Mouse (Mus musculus) brain, embryonic 14.5 days (tissue): ENCODE measurements around the gene Ano10. TPM values are rescaled to one million over a fixed set of nuclear protein-coding genes. Genes with fewer than 3 reads are reported as not detected.

Experiments used
- DNase-seq: peaks from one replicate; pipeline ENCODE4 v3.0.0-alpha.2; 2011; ENCODE audit warnings: low read depth
- CTCF ChIP-seq: fragments of 200-500 bp; IDR thresholded peaks from 2 replicates; pipeline ENCODE4 v1.5.1; 2012; ENCODE audit warnings: inconsistent platforms, mild to moderate bottlenecking, moderate library complexity, borderline replicate concordance; ENCODE audit not compliant: insufficient read depth, insufficient read length; ENCODE audit errors: extremely low read depth
- POLR2A ChIP-seq: fragments of 200-500 bp; IDR thresholded peaks from 2 replicates; pipeline ENCODE4 v1.6.1; 2012; ENCODE audit warnings: mild to moderate bottlenecking, inconsistent platforms, borderline replicate concordance; ENCODE audit not compliant: poor library complexity, insufficient read depth, insufficient read length, severe bottlenecking; ENCODE audit errors: extremely low read depth
- polyA plus RNA-seq: library from polyadenylated mRNA; depleted of rRNA; stranded (reverse); fragments of >200 nt; gene quantifications from 2 replicates; pipeline ENCODE4 v1.2.3, GENCODE M21; 2012

Ano10 gene
- polyA plus RNA-seq, 1 experiment, result 41.6 TPM

- no peak for DNase-seq
- no peak for TF ChIP-seq POLR2A
- TF ChIP-seq CTCF, result no peak
Observed at GRCm38 (mm10) chr9:122242856-122243255, 51.4 kb downstream of the Ano10 start.

GRCm38 (mm10) chr9:122241812-122242400 lies 52.3 kb downstream of the Ano10 start:
- peak; percentile 65 for DNase-seq
- TF ChIP-seq POLR2A (no peak), CTCF (no peak)

- TF ChIP-seq CTCF (no peak), POLR2A (no peak)
- peak; percentile 59 for DNase-seq
Observed at GRCm38 (mm10) chr9:122240629-122241199, 53.5 kb downstream of the Ano10 start.

- no peak for DNase-seq
- no peak for TF ChIP-seq CTCF
- TF ChIP-seq POLR2A, result no peak
Observed at GRCm38 (mm10) chr9:122234741-122235140, 59.5 kb downstream of the Ano10 start.

DNA sequence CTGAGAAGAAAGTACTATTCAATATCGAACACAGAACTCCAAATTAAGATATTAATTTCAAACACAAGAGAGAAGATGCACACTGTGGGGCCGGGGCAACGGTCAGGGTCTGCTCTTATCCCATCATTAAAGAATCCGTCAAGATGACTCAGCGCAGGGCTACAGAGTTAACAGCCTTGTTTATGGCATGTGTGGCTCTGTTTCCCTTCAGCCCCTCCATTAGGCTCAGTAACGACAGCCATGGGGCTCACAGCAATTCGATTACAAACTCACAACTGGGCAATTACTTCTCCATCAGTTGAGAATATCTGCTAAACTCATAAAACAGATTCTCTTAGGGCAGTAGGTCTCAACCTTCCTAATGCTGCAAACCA lies 60.3 kb downstream of the Ano10 start:
- TF ChIP-seq POLR2A (no peak), CTCF (no peak)
- DNase-seq, result no peak

- TF ChIP-seq CTCF, result no peak
- TF ChIP-seq POLR2A, result no peak
- no peak for DNase-seq
Observed at GRCm38 (mm10) chr9:122233316-122233971, 60.8 kb downstream of the Ano10 start.

GRCm38 (mm10) chr9:122232912-122233311 lies 61.3 kb downstream of the Ano10 start:
- no peak for TF ChIP-seq CTCF
- no peak for TF ChIP-seq POLR2A
- DNase-seq, result no peak

DNA sequence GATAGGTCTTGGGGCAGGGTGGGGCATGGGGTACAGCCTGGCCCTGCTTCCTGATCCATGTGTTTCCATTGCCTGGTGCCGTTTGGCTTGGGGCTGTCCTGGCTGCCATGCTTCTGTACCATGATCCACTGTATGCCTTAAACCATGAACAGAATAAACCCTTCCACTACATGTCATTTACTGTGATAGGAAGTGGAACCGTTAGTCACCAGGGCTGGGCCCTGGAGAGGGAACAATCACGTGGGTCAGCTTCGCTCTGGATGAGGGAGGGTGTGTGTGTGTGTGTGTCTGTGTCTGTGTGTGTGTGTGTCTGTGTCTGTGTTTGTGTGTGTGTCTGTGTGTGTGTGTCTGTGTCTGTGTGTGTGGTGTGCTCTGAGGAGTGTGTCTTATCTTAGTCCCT lies 63.5 kb downstream of the Ano10 start:
- TF ChIP-seq POLR2A, result no peak
- no peak for DNase-seq

GRCm38 (mm10) chr9:122226419-122226818 lies 67.8 kb downstream of the Ano10 start:
- no peak for DNase-seq
- no peak for TF ChIP-seq CTCF

DNA sequence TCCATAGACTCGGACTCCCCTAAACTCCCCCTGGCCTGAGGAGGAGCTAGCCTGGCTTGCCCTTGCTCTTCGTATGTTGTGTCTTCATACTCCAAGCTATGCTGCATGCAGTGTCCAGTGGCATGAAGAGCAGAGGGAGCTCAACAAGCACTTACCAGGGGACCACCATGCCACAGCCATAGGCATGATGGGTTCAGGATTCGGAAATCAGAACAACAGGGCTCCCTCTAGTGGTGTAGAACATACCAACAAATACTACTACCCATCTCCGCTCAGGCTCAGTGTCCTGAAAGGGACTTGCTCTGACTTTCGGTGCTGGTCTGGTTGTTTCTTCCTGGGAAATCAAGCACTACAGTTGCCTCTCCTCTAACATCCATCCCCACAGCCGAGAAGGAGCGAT lies 68.9 kb downstream of the Ano10 start:
- peak; percentile 80 for DNase-seq

DNA sequence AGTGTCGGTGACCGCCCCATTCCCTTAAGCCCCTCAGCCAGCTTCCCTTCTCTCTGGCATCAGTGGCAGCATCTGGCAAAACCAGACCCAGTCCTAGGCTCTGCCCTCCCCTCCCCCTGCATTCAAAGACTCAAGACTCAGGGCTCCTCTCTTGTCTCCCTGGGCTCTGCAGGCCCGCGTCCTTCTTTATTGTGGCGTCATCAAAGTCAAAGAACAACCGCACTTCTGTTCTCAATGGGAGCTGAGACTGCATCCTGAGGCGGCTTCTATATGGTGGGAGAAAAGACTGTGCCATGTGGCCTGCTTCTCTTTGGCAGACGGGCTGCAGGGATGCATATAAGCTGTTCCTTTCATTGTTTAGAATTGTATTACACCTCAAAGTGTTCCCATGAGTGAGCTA lies 71.2 kb downstream of the Ano10 start:
- DNase-seq, result peak; percentile 76

More for the DNA sequence above, 68.9 kb downstream of the Ano10 start:
- TF ChIP-seq CTCF (peak; percentile 70; the same call in 1 of the 2 replicates), POLR2A (no peak)

DNA sequence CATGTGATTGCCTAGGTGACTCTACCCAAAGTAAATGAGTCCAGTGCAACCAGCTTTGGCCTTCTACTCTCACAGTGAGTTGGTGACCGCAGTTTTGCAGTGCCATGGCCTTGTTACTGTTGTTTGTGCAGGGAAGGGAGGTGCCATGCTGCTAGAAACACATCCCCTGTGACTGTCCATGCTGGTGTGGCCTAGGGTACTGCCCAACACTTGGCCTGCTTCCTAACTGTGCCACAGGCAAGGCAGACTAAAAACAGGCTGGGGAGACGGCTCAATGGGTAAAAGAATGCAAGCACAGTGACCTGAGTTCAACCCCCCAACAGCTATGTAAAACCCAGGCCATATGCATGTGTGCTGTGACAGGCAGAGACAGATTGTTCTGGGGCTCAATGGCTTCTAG lies 74.3 kb downstream of the Ano10 start:
- no peak for DNase-seq
- no peak for TF ChIP-seq POLR2A
- TF ChIP-seq CTCF, result no peak

More for the DNA sequence above, 71.2 kb downstream of the Ano10 start:
- TF ChIP-seq POLR2A, result no peak
- TF ChIP-seq CTCF, result no peak
